ENCODE assay signal across 10 mouse cellular contexts in genomic region chr3:128471111-128471510, GRCm38 (mm10).
DNase-seq lines count a peak whose midpoint lies in the region; ATAC-seq and TF ChIP-seq lines count a peak whose summit lies in the region.
"Had no signal": no experiment of that assay in that cellular context is flagged by ENCODE, and none has a peak within 500 bp of the region (broad histone marks: within the 10 kb centered on the region; RNA-seq: fewer than 3 reads in every experiment).

No protein-coding gene starts in this region.

- 42% methylated on average over 3 of the region's 3 CpGs for WGBS in kidney, adult 2 months
- 53% methylated on average over 3 of the region's 3 CpGs for WGBS in kidney, embryonic 16.5 days

- H3K36me3 ChIP-seq in kidney, adult 2 months (ENCODE audit: control insufficient read depth, insufficient read depth, low read length): no peaks in the 10 kb centered on the region
- no peaks in the 10 kb centered on the region for H3K36me3 ChIP-seq in kidney, embryonic 16.5 days (ENCODE audit: insufficient read depth, low read length)
- H3K36me3 ChIP-seq: embryonic facial prominence, embryonic 13.5 days; heart, embryonic 15.5 days had no signal

- H3K27ac ChIP-seq in kidney, adult 2 months (ENCODE audit: insufficient read depth, low read depth, low read length): no peak overlapping the region
- H3K27ac ChIP-seq in kidney, embryonic 16.5 days (ENCODE audit: low read length): no peak overlapping the region
- H3K27ac ChIP-seq: embryonic facial prominence, embryonic 13.5 days; heart, embryonic 15.5 days had no signal

- H3K27me3 ChIP-seq in kidney, adult 2 months (replicated peaks; ENCODE audit: control insufficient read depth, insufficient read depth, low read length): no peaks in the 10 kb centered on the region
- H3K27me3 ChIP-seq in kidney, embryonic 16.5 days (ENCODE audit: insufficient read depth, low read length): no peaks in the 10 kb centered on the region
- H3K27me3 ChIP-seq: embryonic facial prominence, embryonic 13.5 days; heart, embryonic 15.5 days had no signal

- ATAC-seq in kidney, embryonic 16.5 days (ENCODE audit: low FRiP score, low TSS enrichment): no peak
- ATAC-seq: activated CD4-positive, CD25-positive, alpha-beta regulatory T cell, adult 4 months had no signal

- intact Hi-C loops in heart, postnatal 14 days (cut with DNase I): no loop called here

- peak; percentile 36; the same call in 1 of the 2 replicates for TF ChIP-seq CTCF in kidney, adult 2 months (conservative IDR thresholded peaks at IDR 0.05; ENCODE audit: insufficient read depth, insufficient read length, low read depth, low read length)

- no peak overlapping the region for H3K4me2 ChIP-seq in kidney, embryonic 16.5 days (replicated peaks; ENCODE audit: low read depth, low read length)
- H3K4me2 ChIP-seq: embryonic facial prominence, embryonic 13.5 days; heart, embryonic 15.5 days had no signal

- H3K4me3 ChIP-seq in kidney, adult 2 months (ENCODE audit: insufficient read depth, low read depth, low read length): no peak overlapping the region
- no peak overlapping the region for H3K4me3 ChIP-seq in kidney, embryonic 16.5 days (ENCODE audit: low read length)
- H3K4me3 ChIP-seq: embryonic facial prominence, embryonic 13.5 days; heart, embryonic 15.5 days had no signal

- peak; percentile 2 for DNase-seq in kidney, adult 2 months
- DNase-seq in 3T3-L1 (ENCODE audit: low read depth, low spot score) (peak; percentile 26), ES-CJ7 (ENCODE audit: low read depth, low spot score) (peak; percentile 17)
- peak; percentile 9 to 14 for DNase-seq in heart, postnatal 14 days
- no peak for DNase-seq in spleen, postnatal 4 days (ENCODE audit: low spot score in 2 of 2)
- no peak for DNase-seq in ovary, postnatal 36 days (ENCODE audit: low spot score)

- TF ChIP-seq POLR2A in kidney, adult 2 months (IDR thresholded peaks at IDR 0.05; ENCODE audit: low read depth, low read length): no peak

- H3K4me1 ChIP-seq in kidney, adult 2 months (ENCODE audit: control insufficient read depth, insufficient read depth, low read length): no peaks in the 10 kb centered on the region
- no peaks in the 10 kb centered on the region for H3K4me1 ChIP-seq in kidney, embryonic 16.5 days (ENCODE audit: insufficient read depth, low read length)
- H3K4me1 ChIP-seq: embryonic facial prominence, embryonic 13.5 days; heart, embryonic 15.5 days had no signal

- no peaks in the 10 kb centered on the region for H3K9me3 ChIP-seq in kidney, embryonic 16.5 days (ENCODE audit: low read length)
- H3K9me3 ChIP-seq: embryonic facial prominence, embryonic 13.5 days; heart, embryonic 15.5 days had no signal

- H3K9ac ChIP-seq in kidney, embryonic 16.5 days (replicated peaks; ENCODE audit: low read length): no peak overlapping the region
- H3K9ac ChIP-seq: embryonic facial prominence, embryonic 13.5 days; heart, embryonic 15.5 days had no signal

Comparison
In these comparisons a context has a peak if more than half of its experiments do, and no peak if none do; other contexts are left out.
1. DNase-seq: peak in kidney, adult 2 months (single experiment), 3T3-L1 (single experiment), ES-CJ7 (single experiment) and heart, postnatal 14 days (2 of 2); none in spleen, postnatal 4 days (0 of 2) and ovary, postnatal 36 days (single experiment).